Mouse (Mus musculus) embryonic fibroblast, embryonic 13.5 days (primary cell): ENCODE results near the gene Lrrk2. TPM values are rescaled to one million over a fixed set of nuclear protein-coding genes. Genes with fewer than 3 reads are reported as not detected.

Experiments used
- H3K27ac ChIP-seq: 2 replicates; pipeline ENCODE4 v1.5.1; 2012; ENCODE audit warnings: low read length, control low read depth, inconsistent platforms; ENCODE audit not compliant: insufficient read depth
- H3K4me1 ChIP-seq: 2 replicates; pipeline ENCODE4 v1.6.1; 2011; ENCODE audit warnings: low read length; ENCODE audit not compliant: control insufficient read depth, insufficient read depth
- H3K4me3 ChIP-seq: 2 replicates; pipeline ENCODE4 v1.5.1; 2011; ENCODE audit warnings: mild to moderate bottlenecking, control low read depth, low read length; ENCODE audit not compliant: insufficient read depth
- CTCF ChIP-seq: IDR thresholded peaks from 2 replicates; pipeline ENCODE4 v1.5.1; 2011; ENCODE audit warnings: mild to moderate bottlenecking, control low read depth, low read length, moderate library complexity, borderline replicate concordance; ENCODE audit not compliant: insufficient read depth
- POLR2A ChIP-seq: IDR thresholded peaks from 2 replicates; pipeline ENCODE4 v1.6.1; 2011; ENCODE audit warnings: low read depth, mild to moderate bottlenecking, control low read depth, low read length, moderate library complexity
- polyA plus RNA-seq: library from polyadenylated mRNA; stranded (reverse); fragments of >200 nt; gene quantifications from 2 replicates; pipeline ENCODE4 v1.2.4, GENCODE M21; 2011; ENCODE audit warnings: low read depth; ENCODE audit not compliant: missing spikeins, insufficient read length

Lrrk2 gene
- polyA plus RNA-seq, 1 experiment: 29.8 TPM

- Histone ChIP-seq H3K27ac (no peak overlapping the region), H3K4me3 (no peak overlapping the region), H3K4me1 (no peaks in the 10 kb centered on the region)
- peak; percentile 33; the same call in 1 of the 2 replicates for TF ChIP-seq CTCF
- no peak for TF ChIP-seq POLR2A
Observed at GRCm38 (mm10) chr15:91709207-91710130, 36.5 kb downstream of the Lrrk2 start.

- Histone ChIP-seq H3K4me3 (no peak overlapping the region), H3K27ac (no peak overlapping the region), H3K4me1 (no peaks in the 10 kb centered on the region)
- TF ChIP-seq POLR2A: no peak
- no peak for TF ChIP-seq CTCF
Observed at GRCm38 (mm10) chr15:91735216-91735922, 62.4 kb downstream of the Lrrk2 start.

GRCm38 (mm10) chr15:91736791-91737533 lies 64.0 kb downstream of the Lrrk2 start:
- TF ChIP-seq POLR2A (no peak), CTCF (peak; percentile 42; the same call in 1 of the 2 replicates)
- H3K4me3 ChIP-seq: no peak overlapping the region

GRCm38 (mm10) chr15:91738808-91739207 lies 65.8 kb downstream of the Lrrk2 start:
- no peak overlapping the region for H3K27ac ChIP-seq
- no peaks in the 10 kb centered on the region for H3K4me1 ChIP-seq
- TF ChIP-seq CTCF: no peak
- TF ChIP-seq POLR2A: no peak
- no peak overlapping the region for H3K4me3 ChIP-seq

More at GRCm38 (mm10) chr15:91736791-91737533, 64.0 kb downstream of the Lrrk2 start:
- Histone ChIP-seq H3K27ac (no peak overlapping the region), H3K4me1 (no peaks in the 10 kb centered on the region)

- no peak for TF ChIP-seq CTCF
- TF ChIP-seq POLR2A: no peak
- no peak overlapping the region for H3K27ac ChIP-seq
- no peak overlapping the region for H3K4me3 ChIP-seq
- H3K4me1 ChIP-seq: no peaks in the 10 kb centered on the region
Observed at GRCm38 (mm10) chr15:91745501-91745900, 72.5 kb downstream of the Lrrk2 start.

GRCm38 (mm10) chr15:91752111-91752510 lies 79.1 kb downstream of the Lrrk2 start:
- H3K4me1 ChIP-seq: no peaks in the 10 kb centered on the region
- H3K27ac ChIP-seq: no peak overlapping the region
- no peak overlapping the region for H3K4me3 ChIP-seq
- no peak for TF ChIP-seq POLR2A
- 0 out of 2 replicates have a peak, but pooled peaks have one; percentile 8 for TF ChIP-seq CTCF

GRCm38 (mm10) chr15:91753378-91754080 lies 80.6 kb downstream of the Lrrk2 start:
- TF ChIP-seq CTCF: no peak
- no peak for TF ChIP-seq POLR2A
- no peak overlapping the region for H3K4me3 ChIP-seq
- no peak overlapping the region for H3K27ac ChIP-seq
- no peaks in the 10 kb centered on the region for H3K4me1 ChIP-seq

GRCm38 (mm10) chr15:91754546-91754945 lies 81.6 kb downstream of the Lrrk2 start:
- no peaks in the 10 kb centered on the region for H3K4me1 ChIP-seq
- H3K4me3 ChIP-seq: no peak overlapping the region
- H3K27ac ChIP-seq: no peak overlapping the region
- TF ChIP-seq CTCF (no peak), POLR2A (no peak)

GRCm38 (mm10) chr15:91755756-91756155 lies 82.8 kb downstream of the Lrrk2 start:
- Histone ChIP-seq H3K27ac (no peak overlapping the region), H3K4me1 (no peaks in the 10 kb centered on the region), H3K4me3 (no peak overlapping the region)
- TF ChIP-seq CTCF (no peak), POLR2A (no peak)
